Mouse (Mus musculus) G1E-ER4 (cell line): Measurements from ENCODE around the gene Prkaa1. TPM values are rescaled to one million over a fixed set of nuclear protein-coding genes. Genes with fewer than 3 reads are reported as not detected.

Experiments
- GATA1 ChIP-seq: IDR thresholded peaks from one replicate; pipeline ENCODE4 v1.8.0; 2012; ENCODE audit warnings: low read length, inconsistent platforms
- polyA plus RNA-seq: library from polyadenylated mRNA; stranded (reverse); fragments of >175 nt; gene quantifications from 2 replicates; pipeline ENCODE4 v1.2.3, GENCODE M21; 2012

Gene Prkaa1
- polyA plus RNA-seq, 1 experiment, result 5.6 TPM

GRCm38 (mm10) chr15:5145196-5145945 is 1.7 kb downstream of the Prkaa1 start:
- TF ChIP-seq GATA1, result no peak

- no peak for TF ChIP-seq GATA1
Observed at GRCm38 (mm10) chr15:5149187-5149586, 5.5 kb downstream of the Prkaa1 start.

- TF ChIP-seq GATA1, result no peak
Observed at GRCm38 (mm10) chr15:5152171-5152570, 8.5 kb downstream of the Prkaa1 start.

GRCm38 (mm10) chr15:5154621-5155020 is 11.0 kb downstream of the Prkaa1 start:
- TF ChIP-seq GATA1, result no peak

GRCm38 (mm10) chr15:5155093-5155492 is 11.4 kb downstream of the Prkaa1 start:
- no peak for TF ChIP-seq GATA1

- no peak for TF ChIP-seq GATA1
Observed at GRCm38 (mm10) chr15:5156355-5156754, 12.7 kb downstream of the Prkaa1 start.

- TF ChIP-seq GATA1, result no peak
Observed at GRCm38 (mm10) chr15:5157386-5157785, 13.7 kb downstream of the Prkaa1 start.

- no peak for TF ChIP-seq GATA1
Observed at GRCm38 (mm10) chr15:5158827-5159226, 15.2 kb downstream of the Prkaa1 start.

GRCm38 (mm10) chr15:5165121-5165773 is 21.6 kb downstream of the Prkaa1 start:
- TF ChIP-seq GATA1, result no peak

GRCm38 (mm10) chr15:5173217-5173820 is 29.7 kb downstream of the Prkaa1 start:
- TF ChIP-seq GATA1, result no peak

- TF ChIP-seq GATA1, result no peak
Observed at GRCm38 (mm10) chr15:5184668-5185330, 41.1 kb downstream of the Prkaa1 start.

- TF ChIP-seq GATA1, result no peak
Observed at GRCm38 (mm10) chr15:5185366-5186292, 42.0 kb downstream of the Prkaa1 start, which contains the start of gene Ttc33. Gene Ttc33, plus strand, starts transcription at chr15:5185525.

GRCm38 (mm10) chr15:5186293-5186675 is 42.6 kb downstream of the Prkaa1 start:
- no peak for TF ChIP-seq GATA1

GRCm38 (mm10) chr15:5187116-5187515 is 43.5 kb downstream of the Prkaa1 start:
- no peak for TF ChIP-seq GATA1

- TF ChIP-seq GATA1, result no peak
Observed at GRCm38 (mm10) chr15:5188029-5188428, 44.4 kb downstream of the Prkaa1 start.

- TF ChIP-seq GATA1, result no peak
Observed at GRCm38 (mm10) chr15:5189504-5190093, 45.9 kb downstream of the Prkaa1 start.
